Mouse (Mus musculus): ENCODE measurements around the gene Cfb. TPM values are rescaled to one million over a fixed set of nuclear protein-coding genes. Genes with fewer than 3 reads are reported as not detected.

Gene Cfb
- polyA plus RNA-seq, 1 experiment, result 23.8 TPM

DNA sequence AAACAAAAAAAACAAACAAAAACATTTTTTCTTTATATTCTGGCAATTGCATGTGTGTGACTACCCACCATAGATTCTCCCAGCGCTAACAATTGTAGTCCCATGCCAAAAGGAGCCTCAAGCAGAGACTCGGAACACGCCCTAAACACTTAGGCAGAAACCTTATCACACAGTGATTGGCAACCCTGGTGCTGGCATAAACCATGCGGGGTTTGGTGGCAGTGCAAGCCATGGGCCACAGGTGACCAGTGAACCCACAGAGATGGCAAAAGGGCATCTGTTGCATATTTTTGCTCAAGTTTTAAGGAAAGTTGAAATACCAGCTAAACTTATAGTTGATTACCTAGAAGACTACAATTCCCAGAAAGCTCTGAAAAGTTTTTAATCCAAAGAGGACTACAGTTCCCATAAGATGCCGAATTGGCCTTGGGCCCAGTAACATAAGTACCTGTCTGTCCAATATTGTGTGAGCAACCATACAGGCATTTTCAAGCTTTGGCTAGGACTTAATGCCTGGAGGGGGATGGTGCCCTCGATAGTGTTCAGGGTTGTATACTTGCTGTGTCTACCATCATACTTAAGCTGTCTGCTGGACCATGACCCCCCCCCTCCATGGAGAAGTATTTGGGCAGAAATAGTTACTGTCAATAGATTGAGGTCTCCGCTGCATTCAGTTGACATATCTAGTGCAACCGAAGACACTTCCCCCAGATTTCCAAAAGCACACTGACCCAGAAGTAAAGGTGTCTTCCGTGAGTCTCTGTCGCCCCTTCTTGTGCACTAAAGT, 35.2 kb upstream of the Cfb start:
- H3K4me3 ChIP-seq (replicated peaks; ENCODE audit: extremely low read depth, low read depth, low read length), result peak overlapping the region; percentile 87
- H3K4me1 ChIP-seq (ENCODE audit: control insufficient read depth, insufficient read depth, low read length), result peaks cover 5% of the 10 kb centered on the region; the same call in 1 of the 2 replicates
- 10% methylated on average over 10 of the region's 10 CpGs for WGBS
- no peak for TF ChIP-seq POLR2A (IDR thresholded peaks at IDR 0.05; ENCODE audit: borderline replicate concordance, extremely low read depth, low read depth, low read length)
- TF ChIP-seq CTCF (IDR thresholded peaks at IDR 0.05; ENCODE audit: insufficient read depth, low read length), result no peak
- DNase-seq, result peak; percentile 26

GRCm38 (mm10) chr17:34896366-34896765, 34.0 kb upstream of the Cfb start:
- Histone ChIP-seq H3K4me1 (ENCODE audit: control insufficient read depth, insufficient read depth, low read length) (peaks cover 5% of the 10 kb centered on the region; the same call in 1 of the 2 replicates), H3K4me3 (replicated peaks; ENCODE audit: extremely low read depth, low read depth, low read length) (no peak overlapping the region)
- DNase-seq, result no peak
- WGBS, result 76% methylated on average over 17 of the region's 17 CpGs
- TF ChIP-seq CTCF (IDR thresholded peaks at IDR 0.05; ENCODE audit: insufficient read depth, low read length), result no peak
- no peak for TF ChIP-seq POLR2A (IDR thresholded peaks at IDR 0.05; ENCODE audit: borderline replicate concordance, extremely low read depth, low read depth, low read length)

DNA sequence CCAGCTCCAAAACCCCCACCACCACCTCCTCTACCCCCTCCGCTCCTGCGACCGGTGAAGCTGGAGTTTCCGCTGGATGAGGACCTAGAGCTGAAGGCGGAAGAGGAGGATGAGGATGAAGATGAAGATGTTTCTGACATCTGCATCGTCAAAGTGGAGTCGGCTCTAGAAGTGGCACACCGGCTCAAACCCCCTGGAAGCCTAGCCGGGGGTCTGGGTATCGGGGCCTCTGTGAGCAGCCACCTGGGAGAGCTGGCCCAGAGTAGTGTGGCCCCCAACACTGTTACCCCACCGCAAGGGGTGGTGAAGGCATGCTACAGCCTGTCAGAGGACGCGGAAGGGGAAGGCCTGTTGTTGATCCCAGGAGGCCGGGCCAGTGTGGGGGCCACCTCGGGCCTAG, 33.4 kb upstream of the Cfb start:
- TF ChIP-seq CTCF (IDR thresholded peaks at IDR 0.05; ENCODE audit: insufficient read depth, low read length), result no peak
- DNase-seq, result no peak
- Histone ChIP-seq H3K4me3 (replicated peaks; ENCODE audit: extremely low read depth, low read depth, low read length) (no peak overlapping the region), H3K4me1 (ENCODE audit: control insufficient read depth, insufficient read depth, low read length) (peaks cover 5% of the 10 kb centered on the region; the same call in 1 of the 2 replicates)
- WGBS, result 93% methylated on average over 15 of the region's 15 CpGs

DNA sequence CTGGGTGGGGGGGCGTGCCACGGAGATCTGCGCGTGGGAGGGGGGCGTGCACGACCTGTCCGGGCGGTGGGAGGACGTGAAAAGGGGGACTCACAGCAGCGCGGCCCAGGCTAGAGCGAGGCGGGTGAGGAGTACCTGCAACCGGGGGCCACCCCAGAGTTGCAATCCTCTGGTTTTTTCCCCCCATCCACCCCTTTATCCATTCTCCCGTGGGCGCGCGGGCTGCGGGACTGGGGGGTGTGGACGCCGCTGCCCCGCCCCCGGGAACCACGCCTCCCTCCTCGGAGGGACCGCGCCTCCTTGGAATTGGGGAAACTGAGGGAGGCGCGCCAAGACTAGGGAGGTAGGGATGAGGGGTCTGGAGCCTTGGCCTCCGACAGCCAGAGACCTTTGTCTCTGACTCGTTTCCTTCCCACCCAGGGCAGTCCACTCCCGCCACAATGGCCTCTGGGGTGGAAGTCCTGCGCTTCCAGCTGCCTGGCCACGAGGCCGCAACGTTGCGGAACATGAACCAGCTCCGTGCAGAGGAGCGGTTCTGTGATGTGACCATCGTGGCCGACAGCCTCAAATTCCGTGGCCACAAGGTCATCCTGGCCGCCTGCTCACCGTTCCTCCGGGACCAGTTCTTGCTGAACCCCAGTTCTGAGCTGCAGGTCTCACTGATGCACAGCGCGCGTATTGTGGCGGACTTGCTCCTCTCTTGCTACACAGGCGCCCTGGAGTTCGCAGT, 32.6 kb upstream of the Cfb start:
- WGBS, result 10% methylated on average over 47 of the region's 51 CpGs
- DNase-seq, result peak; percentile 57

GRCm38 (mm10) chr17:34894074-34894597, 31.8 kb upstream of the Cfb start:
- TF ChIP-seq POLR2A (IDR thresholded peaks at IDR 0.05; ENCODE audit: borderline replicate concordance, extremely low read depth, low read depth, low read length) (peak; percentile 79; the same call in 1 of the 2 replicates), CTCF (IDR thresholded peaks at IDR 0.05; ENCODE audit: insufficient read depth, low read length) (no peak)
- H3K4me1 ChIP-seq (ENCODE audit: control insufficient read depth, insufficient read depth, low read length), result peaks cover 5% of the 10 kb centered on the region; the same call in 1 of the 2 replicates
- WGBS, result 2% methylated on average over 46 of the region's 51 CpGs
- peak overlapping the region; percentile 78 for H3K4me3 ChIP-seq (replicated peaks; ENCODE audit: extremely low read depth, low read depth, low read length)
- DNase-seq, result peak; percentile 91

More for the DNA sequence above, 32.6 kb upstream of the Cfb start:
- TF ChIP-seq POLR2A (IDR thresholded peaks at IDR 0.05; ENCODE audit: borderline replicate concordance, extremely low read depth, low read depth, low read length) (no peak), CTCF (IDR thresholded peaks at IDR 0.05; ENCODE audit: insufficient read depth, low read length) (no peak)
- peak overlapping the region; percentile 78 for H3K4me3 ChIP-seq (replicated peaks; ENCODE audit: extremely low read depth, low read depth, low read length)
- peaks cover 5% of the 10 kb centered on the region; the same call in 1 of the 2 replicates for H3K4me1 ChIP-seq (ENCODE audit: control insufficient read depth, insufficient read depth, low read length)

GRCm38 (mm10) chr17:34893072-34893824, 30.9 kb upstream of the Cfb start:
- H3K4me1 ChIP-seq (ENCODE audit: control insufficient read depth, insufficient read depth, low read length), result peaks cover 5% of the 10 kb centered on the region; the same call in 1 of the 2 replicates
- TF ChIP-seq POLR2A (IDR thresholded peaks at IDR 0.05; ENCODE audit: borderline replicate concordance, extremely low read depth, low read depth, low read length), result no peak
- no peak for TF ChIP-seq CTCF (IDR thresholded peaks at IDR 0.05; ENCODE audit: insufficient read depth, low read length)
- no peak overlapping the region for H3K4me3 ChIP-seq (replicated peaks; ENCODE audit: extremely low read depth, low read depth, low read length)
- WGBS, result 77% methylated on average over 12 of the region's 12 CpGs
- no peak for DNase-seq

DNA sequence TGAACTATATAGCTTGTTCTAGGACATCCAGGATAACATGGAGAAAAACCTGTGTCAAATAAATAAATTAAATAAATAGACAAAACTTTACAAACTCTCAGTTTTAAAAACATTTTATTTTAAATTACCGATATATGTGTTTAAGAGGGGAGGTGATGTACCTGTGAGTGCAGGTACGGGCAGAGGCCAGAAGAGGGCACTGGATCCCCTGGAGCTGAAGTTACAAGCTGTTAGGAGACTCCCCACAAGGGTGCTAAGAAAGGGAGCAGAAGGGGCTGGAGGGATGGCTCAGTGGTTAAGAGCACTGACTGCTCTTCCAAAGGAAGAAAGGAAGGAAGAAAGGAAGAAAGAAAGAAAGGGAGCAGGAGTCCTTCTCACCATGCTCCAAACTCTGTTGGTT, 29.1 kb upstream of the Cfb start:
- DNase-seq, result no peak
- WGBS, result 91% methylated on average over 2 of the region's 2 CpGs
- Histone ChIP-seq H3K4me1 (ENCODE audit: control insufficient read depth, insufficient read depth, low read length) (peaks cover 3% of the 10 kb centered on the region; the same call in 1 of the 2 replicates), H3K4me3 (replicated peaks; ENCODE audit: extremely low read depth, low read depth, low read length) (no peak overlapping the region)
- TF ChIP-seq POLR2A (IDR thresholded peaks at IDR 0.05; ENCODE audit: borderline replicate concordance, extremely low read depth, low read depth, low read length) (no peak), CTCF (IDR thresholded peaks at IDR 0.05; ENCODE audit: insufficient read depth, low read length) (no peak)

- Histone ChIP-seq H3K4me1 (ENCODE audit: control insufficient read depth, insufficient read depth, low read length) (peaks cover 1% of the 10 kb centered on the region; the same call in 1 of the 2 replicates), H3K4me3 (replicated peaks; ENCODE audit: extremely low read depth, low read depth, low read length) (no peak overlapping the region)
- TF ChIP-seq POLR2A (IDR thresholded peaks at IDR 0.05; ENCODE audit: borderline replicate concordance, extremely low read depth, low read depth, low read length) (no peak), CTCF (IDR thresholded peaks at IDR 0.05; ENCODE audit: insufficient read depth, low read length) (no peak)
- WGBS, result 87% methylated on average over 12 of the region's 12 CpGs
- no peak for DNase-seq
These were observed 27.9 kb upstream of the Cfb start for GRCm38 (mm10) chr17:34890074-34890743.

All from lung, adult 2 months (tissue).